Mouse (Mus musculus) kidney, embryonic 14.5 days (tissue): Measurements from ENCODE around the gene Gtf3c5. TPM values are rescaled to one million over a fixed set of nuclear protein-coding genes. Genes with fewer than 3 reads are reported as not detected.

Experiments
- ATAC-seq: fragments of 200-750 bp; cut with Nextera tagmentation; 2 replicates; pipeline ENCODE4 v1.8.0; 2017; ENCODE audit warnings: moderate number of reproducible peaks, mild to moderate bottlenecking, moderate TSS enrichment, moderate library complexity; ENCODE audit not compliant: low FRiP score, low TSS enrichment
- H3K27ac ChIP-seq: fragments of 300-500 bp; sonication (generic); 2 replicates; pipeline ENCODE4 v1.5.1; 2014; ENCODE audit warnings: low read depth, mild to moderate bottlenecking, low read length, moderate library complexity, mixed read lengths
- H3K27me3 ChIP-seq: fragments of 300-500 bp; sonication (generic); 2 replicates; pipeline ENCODE4 v1.6.1; 2014; ENCODE audit warnings: mild to moderate bottlenecking, low read length; ENCODE audit not compliant: control insufficient read depth, insufficient read depth
- H3K36me3 ChIP-seq: fragments of 300-500 bp; sonication (generic); 2 replicates; pipeline ENCODE4 v1.6.1; 2014; ENCODE audit warnings: low read length, mixed read lengths; ENCODE audit not compliant: control insufficient read depth, insufficient read depth
- H3K4me1 ChIP-seq: fragments of 300-500 bp; sonication (generic); 2 replicates; pipeline ENCODE4 v1.6.1; 2014; ENCODE audit warnings: low read length, mixed read lengths; ENCODE audit not compliant: control insufficient read depth, insufficient read depth
- H3K4me2 ChIP-seq: fragments of 300-500 bp; sonication (generic); replicated peaks from 2 replicates; pipeline ENCODE4 v1.6.1; 2014; ENCODE audit warnings: low read depth, mild to moderate bottlenecking, low read length
- H3K4me3 ChIP-seq: fragments of 300-500 bp; sonication (generic); 2 replicates; pipeline ENCODE4 v1.5.1; 2014; ENCODE audit warnings: mild to moderate bottlenecking, low read length
- H3K9ac ChIP-seq: fragments of 300-500 bp; sonication (generic); 2 replicates; pipeline ENCODE4 v1.6.1; 2014; ENCODE audit warnings: low read depth, mild to moderate bottlenecking, low read length, moderate library complexity
- H3K9me3 ChIP-seq: fragments of 300-500 bp; sonication (generic); 2 replicates; pipeline ENCODE4 v1.6.1; 2016; ENCODE audit warnings: low read length; ENCODE audit not compliant: control insufficient read depth
- WGBS: fragments of 180-500 bp; shearing (Covaris S2); extraction: QIAGEN DNeasy Blood & Tissue Kit; methylation state at CpG from one replicate; pipeline ENCODE4 v1.1.7; 2014; 5-methylcytosine and 5-hydroxymethylcytosine counted together
- polyA plus RNA-seq: library from polyadenylated mRNA; unstranded; fragments of >200 nt; fragmentation: Nextera tagmentation; extraction: Ambion mirVana; gene quantifications from 2 replicates; pipeline ENCODE4 v1.2.1, GENCODE M21; 2014

Gene Gtf3c5
- polyA plus RNA-seq, 1 experiment from 2014 or later: 35.8 TPM

GRCm38 (mm10) chr2:28528354-28528730 is 55.2 kb downstream of the Gtf3c5 start:
- peaks cover 60% of the 10 kb centered on the region for H3K4me1 ChIP-seq
- no peak overlapping the region for H3K4me3 ChIP-seq
- H3K4me2 ChIP-seq: no peak overlapping the region
- WGBS: 70% methylated on average over 7 of the region's 7 CpGs
- H3K9me3 ChIP-seq: no peaks in the 10 kb centered on the region
- H3K9ac ChIP-seq: no peak overlapping the region; the same call in 1 of the 2 replicates
- H3K36me3 ChIP-seq: no peaks in the 10 kb centered on the region
- no peaks in the 10 kb centered on the region for H3K27me3 ChIP-seq
- no peak overlapping the region for H3K27ac ChIP-seq
- ATAC-seq: no peak

- no peak overlapping the region for H3K4me2 ChIP-seq
- ATAC-seq: no peak
- H3K36me3 ChIP-seq: no peaks in the 10 kb centered on the region
- peaks cover 55% of the 10 kb centered on the region for H3K4me1 ChIP-seq
- no peak overlapping the region for H3K9ac ChIP-seq
- H3K27me3 ChIP-seq: no peaks in the 10 kb centered on the region
- H3K27ac ChIP-seq: no peak overlapping the region
- no peaks in the 10 kb centered on the region for H3K9me3 ChIP-seq
- 78% methylated on average over 20 of the region's 20 CpGs for WGBS
- H3K4me3 ChIP-seq: no peak overlapping the region
Observed at GRCm38 (mm10) chr2:28527436-28528353, 55.9 kb downstream of the Gtf3c5 start.

- Histone ChIP-seq H3K9ac (no peak overlapping the region), H3K27me3 (no peaks in the 10 kb centered on the region), H3K4me3 (no peak overlapping the region), H3K9me3 (no peaks in the 10 kb centered on the region), H3K4me1 (peaks cover 47% of the 10 kb centered on the region), H3K36me3 (peaks cover 5% of the 10 kb centered on the region; the same call in 1 of the 2 replicates), H3K4me2 (no peak overlapping the region), H3K27ac (peak overlapping the region; percentile 71)
- ATAC-seq: no peak; the same call in 1 of the 2 replicates
- WGBS: 38% methylated on average over 12 of the region's 12 CpGs
Observed at GRCm38 (mm10) chr2:28525943-28526876, 57.3 kb downstream of the Gtf3c5 start.

GRCm38 (mm10) chr2:28525219-28525942 is 58.2 kb downstream of the Gtf3c5 start:
- H3K36me3 ChIP-seq: peaks cover 5% of the 10 kb centered on the region; the same call in 1 of the 2 replicates
- H3K9ac ChIP-seq: peak overlapping the region; percentile 8; the same call in 1 of the 2 replicates
- H3K27me3 ChIP-seq: no peaks in the 10 kb centered on the region
- peaks cover 41% of the 10 kb centered on the region for H3K4me1 ChIP-seq
- H3K4me3 ChIP-seq: no peak overlapping the region
- peak overlapping the region; percentile 71 for H3K27ac ChIP-seq
- WGBS: 14% methylated on average over 11 of the region's 11 CpGs
- peak; percentile 67 for ATAC-seq
- no peak overlapping the region for H3K4me2 ChIP-seq
- H3K9me3 ChIP-seq: no peaks in the 10 kb centered on the region

- 79% methylated on average over 10 of the region's 10 CpGs for WGBS
- H3K4me1 ChIP-seq: peaks cover 33% of the 10 kb centered on the region
- H3K36me3 ChIP-seq: peaks cover 5% of the 10 kb centered on the region; the same call in 1 of the 2 replicates
- no peak overlapping the region for H3K4me2 ChIP-seq
- no peak for ATAC-seq
- no peak overlapping the region for H3K9ac ChIP-seq
- H3K9me3 ChIP-seq: no peaks in the 10 kb centered on the region
- no peak overlapping the region for H3K4me3 ChIP-seq
- peak overlapping the region; percentile 71; the same call in 1 of the 2 replicates for H3K27ac ChIP-seq
- H3K27me3 ChIP-seq: no peaks in the 10 kb centered on the region
Observed at GRCm38 (mm10) chr2:28524406-28524805, 59.1 kb downstream of the Gtf3c5 start.

- H3K36me3 ChIP-seq: peaks cover 5% of the 10 kb centered on the region; the same call in 1 of the 2 replicates
- no peaks in the 10 kb centered on the region for H3K9me3 ChIP-seq
- no peaks in the 10 kb centered on the region for H3K27me3 ChIP-seq
- no peak overlapping the region for H3K9ac ChIP-seq
- H3K4me2 ChIP-seq: no peak overlapping the region
- no peak overlapping the region for H3K4me3 ChIP-seq
- 33% methylated on average over 5 of the region's 5 CpGs for WGBS
- peaks cover 33% of the 10 kb centered on the region for H3K4me1 ChIP-seq
- peak; percentile 71 for ATAC-seq
- no peak overlapping the region for H3K27ac ChIP-seq
Observed at GRCm38 (mm10) chr2:28523643-28524117, 59.9 kb downstream of the Gtf3c5 start.

GRCm38 (mm10) chr2:28522166-28522565 is 61.4 kb downstream of the Gtf3c5 start:
- Histone ChIP-seq H3K9me3 (no peaks in the 10 kb centered on the region), H3K4me3 (no peak overlapping the region), H3K36me3 (peaks cover 5% of the 10 kb centered on the region; the same call in 1 of the 2 replicates), H3K4me1 (peaks cover 29% of the 10 kb centered on the region), H3K9ac (no peak overlapping the region), H3K27ac (no peak overlapping the region), H3K4me2 (no peak overlapping the region), H3K27me3 (no peaks in the 10 kb centered on the region)
- 77% methylated on average over 4 of the region's 4 CpGs for WGBS
- ATAC-seq: no peak

- Histone ChIP-seq H3K27ac (no peak overlapping the region), H3K9me3 (no peaks in the 10 kb centered on the region), H3K4me3 (no peak overlapping the region), H3K27me3 (no peaks in the 10 kb centered on the region), H3K9ac (0 out of 2 replicates have a peak overlapping the region, but pooled peaks have one; percentile 1), H3K4me1 (peaks cover 29% of the 10 kb centered on the region), H3K36me3 (peaks cover 5% of the 10 kb centered on the region; the same call in 1 of the 2 replicates), H3K4me2 (no peak overlapping the region)
- ATAC-seq: no peak
- WGBS: 82% methylated on average over 6 of the region's 6 CpGs
Observed at GRCm38 (mm10) chr2:28521571-28522151, 61.9 kb downstream of the Gtf3c5 start.
